Mouse (Mus musculus) CH12.LX (cell line): ENCODE measurements around the gene Acoxl.

Experiments
- CHD1 ChIP-seq: IDR thresholded peaks from 2 replicates; pipeline ENCODE4 v1.6.1; 2012; ENCODE audit warnings: low read depth, low read length, improper control_type of control experiment, inconsistent platforms
- CTCF ChIP-seq, 2 experiments: IDR thresholded peaks in 1 of 2; conservative IDR thresholded peaks in 1 of 2; 2 replicates each; pipeline ENCODE4 v1.5.1; 2011 to 2012; ENCODE audit warnings: low read depth in 2 of 2, low read length in 2 of 2, improper control_type of control experiment in 1 of 2, inconsistent platforms in 1 of 2, mild to moderate bottlenecking in 1 of 2, moderate library complexity in 1 of 2
- EP300 ChIP-seq: IDR thresholded peaks from 2 replicates; pipeline ENCODE4 v1.6.1; 2011; ENCODE audit warnings: low read length, improper control_type of control experiment
- MEF2A ChIP-seq: IDR thresholded peaks from 2 replicates; pipeline ENCODE4 v1.6.1; 2014; ENCODE audit warnings: low read depth, mild to moderate bottlenecking, inconsistent platforms, low read length, improper control_type of control experiment, borderline replicate concordance

GRCm38 (mm10) chr2:128152845-128153550 is 314.3 kb downstream of the Acoxl start:
- TF ChIP-seq EP300 (0 out of 2 replicates have a peak, but pooled peaks have one; percentile 53), CHD1 (no peak), CTCF (conservative IDR thresholded peaks at IDR 0.05 in 1 of 2, IDR thresholded peaks at IDR 0.05 in 1 of 2; ENCODE audit: low read depth in 2 of 2, low read length in 2 of 2) (no peak), MEF2A (peak; percentile 41; the same call in 1 of the 2 replicates)
